Mouse (Mus musculus) CD4-positive, CD25-positive, alpha-beta regulatory T cell, adult 2 months (primary cell): ENCODE data around the gene Pnn.
"Not testable (repeated sequence)": the region's sequence is repeated elsewhere in the genome, so short reads cannot be mapped to it uniquely, and the experiment has no call there.

Source experiments
- DNase-seq: peaks from one replicate; pipeline ENCODE4 v3.0.0-alpha.2; 2012; ENCODE audit warnings: low read depth, low spot score

Gene Pnn

GRCm38 (mm10) chr12:59066448-59067077 lies at the start of gene Pnn:
Gene Pnn, plus strand, starts transcription at chr12:59066884.
- peak; percentile 98 for DNase-seq

DNA sequence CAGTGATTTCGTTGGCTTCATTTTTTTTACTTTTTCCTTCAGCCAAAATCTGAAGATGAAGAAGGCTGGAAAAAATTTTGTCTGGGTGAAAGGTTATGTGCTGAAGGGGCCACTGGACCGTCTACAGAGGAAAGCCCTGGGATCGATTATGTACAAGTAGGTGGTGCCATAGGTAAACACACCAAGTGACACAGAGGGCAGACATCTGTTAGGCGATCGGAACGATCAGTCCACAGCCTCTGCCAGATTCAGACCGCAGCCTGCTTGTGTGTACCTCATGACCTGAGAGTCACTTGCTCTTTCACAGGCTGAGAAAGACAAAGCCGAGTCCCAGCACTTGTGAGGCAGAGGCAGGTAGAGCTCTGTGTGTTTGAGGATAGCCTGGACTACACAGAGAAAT lies 48.7 kb upstream of the Pnn start:
- no peak for DNase-seq

GRCm38 (mm10) chr12:59019891-59020290 lies 46.8 kb upstream of the Pnn start:
- DNase-seq, result no peak

DNA sequence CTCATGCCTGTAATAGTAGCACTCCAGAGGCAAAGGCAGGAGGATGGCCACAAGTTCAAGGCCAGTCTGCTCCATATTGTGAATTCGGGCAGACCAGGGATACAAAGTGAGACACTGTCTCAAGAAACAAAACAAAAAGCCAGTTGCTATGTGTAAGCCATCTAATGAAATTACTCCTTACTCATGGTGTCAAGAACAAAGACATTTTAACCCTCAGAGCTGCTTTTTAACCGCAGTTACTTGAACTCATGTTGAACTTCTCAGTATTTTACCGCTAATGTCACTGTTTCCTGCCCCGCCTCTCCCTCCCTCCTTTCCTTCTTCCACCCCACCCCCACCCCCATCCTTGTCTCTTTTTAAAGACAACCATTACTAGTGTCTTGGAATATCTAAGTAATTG lies 45.4 kb upstream of the Pnn start:
- peak; percentile 68 for DNase-seq

DNA sequence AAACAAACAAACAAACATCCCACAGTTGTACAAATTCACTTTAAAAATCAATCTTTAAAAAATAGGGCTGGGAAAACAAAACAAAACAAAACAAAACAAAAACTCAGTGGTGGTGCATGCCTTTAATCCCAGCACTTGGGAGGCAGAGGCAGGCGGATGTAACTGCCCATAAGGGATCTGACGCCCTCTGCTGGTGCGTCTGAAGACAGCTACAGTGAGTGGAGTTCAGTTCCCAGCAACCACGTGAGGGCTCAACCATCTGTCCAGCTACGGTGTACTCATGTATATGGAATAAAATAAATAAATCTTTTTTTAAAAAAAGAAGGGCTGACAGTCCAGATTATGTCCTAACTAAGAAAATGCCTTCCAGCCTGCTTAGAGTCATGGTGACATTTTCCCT lies 34.6 kb upstream of the Pnn start:
- DNase-seq, result peak; percentile 74

GRCm38 (mm10) chr12:59039162-59039970 lies 27.3 kb upstream of the Pnn start:
- no peak for DNase-seq

DNA sequence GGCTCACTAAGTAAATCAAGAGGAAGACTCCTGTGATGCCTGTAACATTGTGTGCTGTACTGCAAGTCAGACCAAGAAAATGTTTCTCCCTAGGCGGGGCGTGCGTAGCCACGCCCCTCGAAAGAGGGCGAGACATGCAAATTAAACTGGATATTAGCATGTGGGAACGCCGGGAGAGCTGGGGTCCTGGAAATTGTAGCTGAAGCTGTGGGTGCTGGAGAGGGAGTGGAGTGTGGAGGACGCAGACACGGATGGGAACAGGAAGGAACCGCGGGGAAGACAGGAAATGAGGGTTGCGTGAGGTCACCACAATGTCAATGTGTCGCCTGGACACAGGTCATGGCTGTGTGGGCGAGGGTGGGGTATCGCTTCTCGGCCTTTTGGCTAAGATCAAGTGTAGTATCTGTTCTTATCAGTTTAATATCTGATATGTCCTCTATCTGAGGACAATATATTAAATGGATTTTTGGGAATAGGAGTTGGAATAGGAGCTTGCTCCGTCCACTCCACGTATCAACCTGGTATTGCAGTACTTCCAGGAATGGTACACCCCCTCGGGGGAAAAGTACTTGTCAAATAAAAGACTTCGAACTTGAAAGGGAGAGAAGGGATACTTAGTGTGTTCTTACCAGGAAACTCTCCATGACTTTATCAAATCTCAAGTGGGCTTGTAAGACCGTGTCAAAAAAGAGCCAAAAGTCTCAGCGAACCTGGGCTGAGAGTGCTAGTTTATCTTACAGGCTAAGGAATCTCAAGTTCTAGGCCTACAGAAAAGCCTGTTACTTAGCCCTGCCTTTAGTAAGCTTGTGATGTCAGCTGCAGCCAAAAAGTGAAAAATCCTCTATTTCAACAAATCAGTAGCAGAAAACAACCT lies 26.5 kb upstream of the Pnn start:
- DNase-seq, result peak; percentile 51

- DNase-seq, result no peak
Observed at GRCm38 (mm10) chr12:59040851-59041250, 25.8 kb upstream of the Pnn start.

DNA sequence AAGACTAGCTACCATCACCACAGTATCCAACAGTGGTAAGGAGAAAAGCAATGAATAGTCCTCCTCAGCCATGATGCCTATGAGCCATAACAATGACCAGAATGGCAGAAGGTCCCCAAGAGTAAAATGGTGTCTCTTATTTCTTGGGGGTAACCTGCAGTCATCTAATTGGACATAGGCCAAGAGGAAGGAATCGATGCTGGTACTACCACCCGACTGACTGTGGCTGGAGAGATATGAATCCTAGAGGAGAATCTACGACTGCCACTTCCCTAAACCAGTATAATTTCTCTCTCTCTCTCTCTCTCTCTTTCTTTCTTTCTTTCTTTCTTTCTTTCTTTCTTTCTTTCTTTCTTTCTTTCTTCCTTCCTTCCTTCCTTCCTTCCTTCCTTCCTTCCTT lies 14.2 kb upstream of the Pnn start:
- no peak for DNase-seq

- DNase-seq, result no peak
Observed at GRCm38 (mm10) chr12:59053166-59053565, 13.5 kb upstream of the Pnn start.

DNA sequence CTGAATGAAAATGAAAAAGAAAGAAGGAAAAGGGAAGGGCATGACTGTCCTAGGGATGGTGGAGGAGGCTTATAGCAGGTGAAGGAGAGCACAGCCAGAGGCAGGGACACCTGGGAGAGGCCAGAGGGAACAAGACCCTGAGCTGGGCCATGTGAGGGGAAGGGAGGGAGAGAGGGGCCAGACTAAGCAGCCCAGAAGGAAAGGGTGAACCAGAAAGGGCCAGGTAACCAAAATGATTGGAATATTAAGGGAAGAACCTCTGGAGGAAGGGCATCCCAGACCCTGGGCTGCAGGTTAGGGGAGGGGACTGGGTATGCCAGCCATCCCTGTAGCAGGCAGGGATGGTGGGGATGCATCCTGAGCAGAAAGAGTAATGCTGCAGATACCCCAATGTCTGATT lies 12.7 kb upstream of the Pnn start:
- no peak for DNase-seq

- peak; percentile 57 for DNase-seq
Observed at GRCm38 (mm10) chr12:59055196-59055850, 11.4 kb upstream of the Pnn start.

DNA sequence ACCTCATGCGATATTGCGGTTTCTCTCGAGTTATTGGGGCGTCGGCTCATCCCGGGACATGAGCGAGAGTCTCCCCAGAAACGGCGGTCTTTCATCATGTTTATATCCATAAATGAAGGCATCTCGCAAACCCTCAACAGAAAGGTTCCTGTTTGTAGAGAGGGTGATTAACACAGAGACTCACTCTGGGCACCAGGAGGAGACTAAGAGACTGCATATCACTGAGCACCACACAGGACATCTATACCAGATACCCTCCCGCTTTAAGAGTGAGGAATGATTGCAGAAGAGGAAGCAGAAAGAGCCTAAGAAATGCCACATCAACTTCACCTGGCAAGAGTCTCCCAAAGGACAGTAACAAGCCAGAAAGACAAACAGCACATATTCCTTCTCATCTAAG lies 10.5 kb upstream of the Pnn start:
- no peak for DNase-seq

DNA sequence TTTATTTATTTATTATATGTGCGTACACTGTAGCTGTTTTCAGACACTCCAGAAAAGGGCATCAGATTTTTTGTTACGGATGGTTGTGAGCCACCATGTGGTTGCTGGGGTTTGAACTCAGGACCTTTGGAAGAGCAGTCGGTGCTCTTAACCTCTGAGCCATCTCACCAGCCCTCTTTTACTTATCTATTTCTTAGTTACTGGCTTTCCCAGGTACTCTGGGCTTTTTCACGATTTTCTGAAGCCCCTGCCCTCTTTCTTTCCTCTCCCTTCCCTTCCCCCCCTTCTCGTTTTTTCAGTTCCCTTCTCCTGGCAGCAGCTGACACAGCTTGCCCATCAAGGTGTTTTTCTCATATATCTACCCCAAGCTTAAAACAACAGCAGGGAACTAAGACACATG lies 8.4 kb upstream of the Pnn start:
- not testable (repeated sequence) for DNase-seq

GRCm38 (mm10) chr12:59060322-59060721 lies 6.4 kb upstream of the Pnn start:
- DNase-seq, result no peak

GRCm38 (mm10) chr12:59060993-59061595 lies 5.6 kb upstream of the Pnn start, which contains the start of gene Trappc6b:
Gene Trappc6b, minus strand, starts transcription at chr12:59061472.
- DNase-seq, result peak; percentile 82

- no peak for DNase-seq
Observed at GRCm38 (mm10) chr12:59064837-59065236, 1.8 kb upstream of the Pnn start.

DNA sequence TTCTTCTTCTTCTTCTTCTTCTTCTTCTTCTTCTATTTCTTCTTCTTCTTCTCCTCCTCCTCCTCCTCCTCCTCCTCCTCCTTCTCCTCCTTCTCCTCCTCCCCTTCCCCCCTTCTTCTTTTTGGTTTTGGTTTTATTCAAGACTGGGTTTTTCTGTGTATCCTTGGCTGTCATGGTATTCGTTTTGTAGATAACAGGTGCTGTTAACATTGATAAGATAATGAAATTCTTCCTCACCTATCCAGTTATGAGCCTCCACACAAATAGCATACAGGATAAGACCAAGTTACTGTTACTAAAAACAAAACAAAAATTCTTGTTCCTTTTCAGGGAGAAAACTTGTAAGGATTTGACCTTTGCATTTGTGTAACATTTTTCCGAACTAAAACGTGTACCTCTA lies 908 bp upstream of the Pnn start:
- no peak for DNase-seq

GRCm38 (mm10) chr12:59067095-59067494 lies 411 bp downstream of the Pnn start:
- DNase-seq, result peak; percentile 55

- no peak for DNase-seq
Observed at GRCm38 (mm10) chr12:59068791-59069190, 2.1 kb downstream of the Pnn start.

GRCm38 (mm10) chr12:59072286-59072685 lies 5.6 kb downstream of the Pnn start:
- no peak for DNase-seq
